Mouse (Mus musculus) kidney, embryonic 15.5 days (tissue): ENCODE data around the gene Dcps. TPM values are rescaled to one million over a fixed set of nuclear protein-coding genes. Genes with fewer than 3 reads are reported as not detected.

ENCODE experiments used
- ATAC-seq: fragments of 200-750 bp; cut with Nextera tagmentation; replicated peaks from 2 replicates; pipeline ENCODE4 v1.8.0; 2017; ENCODE audit warnings: moderate TSS enrichment; ENCODE audit not compliant: low FRiP score
- H3K27ac ChIP-seq: fragments of 300-500 bp; sonication (generic); 2 replicates; pipeline ENCODE4 v1.5.1; 2015; ENCODE audit warnings: mild to moderate bottlenecking, inconsistent platforms
- H3K27me3 ChIP-seq: fragments of 300-500 bp; sonication (generic); 2 replicates; pipeline ENCODE4 v1.6.1; 2015; ENCODE audit warnings: inconsistent platforms
- H3K36me3 ChIP-seq: fragments of 300-500 bp; sonication (generic); 2 replicates; pipeline ENCODE4 v1.6.1; 2015; ENCODE audit warnings: inconsistent platforms
- H3K4me1 ChIP-seq: fragments of 300-500 bp; sonication (generic); 2 replicates; pipeline ENCODE4 v1.6.1; 2015; ENCODE audit warnings: inconsistent platforms
- H3K4me2 ChIP-seq: fragments of 300-500 bp; sonication (generic); 2 replicates; pipeline ENCODE4 v1.6.1; 2015; ENCODE audit warnings: moderate library complexity, mild to moderate bottlenecking, inconsistent platforms
- H3K4me3 ChIP-seq: fragments of 300-500 bp; sonication (generic); replicated peaks from 2 replicates; pipeline ENCODE4 v1.5.1; 2015; ENCODE audit warnings: mild to moderate bottlenecking, inconsistent platforms
- H3K9ac ChIP-seq: fragments of 300-500 bp; sonication (generic); 2 replicates; pipeline ENCODE4 v1.6.1; 2015; ENCODE audit warnings: mild to moderate bottlenecking, inconsistent platforms
- H3K9me3 ChIP-seq: fragments of 300-500 bp; sonication (generic); replicated peaks from 2 replicates; pipeline ENCODE4 v1.6.1; 2016; ENCODE audit warnings: inconsistent platforms
- WGBS: fragments of 180-500 bp; shearing (Covaris S2); methylation state at CpG from one replicate; pipeline ENCODE4 v1.1.7; 2015; ENCODE audit warnings: mixed read lengths; 5-methylcytosine and 5-hydroxymethylcytosine counted together
- polyA plus RNA-seq: library from polyadenylated mRNA; unstranded; fragments of >200 nt; fragmentation: Nextera tagmentation; extraction: Ambion mirVana; gene quantifications from 2 replicates; pipeline ENCODE4 v1.2.1, GENCODE M21; 2015

Gene Dcps
- polyA plus RNA-seq, 1 experiment from 2014 or later = 95.4 TPM

- WGBS = 85% methylated on average over 1 of the region's 1 CpGs
- no peaks in the 10 kb centered on the region for H3K36me3 ChIP-seq
- H3K4me3 ChIP-seq = no peak overlapping the region
- no peaks in the 10 kb centered on the region for H3K4me1 ChIP-seq
- no peaks in the 10 kb centered on the region for H3K9me3 ChIP-seq
- no peak overlapping the region for H3K9ac ChIP-seq
- no peak overlapping the region for H3K27ac ChIP-seq
- no peak for ATAC-seq
- H3K4me2 ChIP-seq = no peak overlapping the region
- H3K27me3 ChIP-seq = no peaks in the 10 kb centered on the region
These were observed 80.1 kb downstream of the Dcps start for GRCm38 (mm10) chr9:35095726-35096125.

GRCm38 (mm10) chr9:35093350-35093749, 82.5 kb downstream of the Dcps start:
- H3K27ac ChIP-seq = no peak overlapping the region
- no peaks in the 10 kb centered on the region for H3K4me1 ChIP-seq
- H3K27me3 ChIP-seq = no peaks in the 10 kb centered on the region
- ATAC-seq = no peak
- no peak overlapping the region for H3K9ac ChIP-seq
- WGBS = 93% methylated on average over 3 of the region's 3 CpGs
- no peaks in the 10 kb centered on the region for H3K36me3 ChIP-seq
- H3K9me3 ChIP-seq = no peaks in the 10 kb centered on the region
- no peak overlapping the region for H3K4me3 ChIP-seq
- no peak overlapping the region for H3K4me2 ChIP-seq

GRCm38 (mm10) chr9:35092904-35093303, 83.0 kb downstream of the Dcps start:
- 87% methylated on average over 2 of the region's 2 CpGs for WGBS
- Histone ChIP-seq H3K27ac (no peak overlapping the region), H3K4me1 (no peaks in the 10 kb centered on the region), H3K9me3 (no peaks in the 10 kb centered on the region), H3K4me2 (no peak overlapping the region), H3K9ac (no peak overlapping the region), H3K27me3 (no peaks in the 10 kb centered on the region), H3K4me3 (no peak overlapping the region), H3K36me3 (no peaks in the 10 kb centered on the region)
- no peak for ATAC-seq

Other genes with a start within 250 kb of the Dcps start
- gene St3gal4, start 56.8 kb downstream of the Dcps start, polyA plus RNA-seq = 17.4 and 17.8 TPM in 2 replicates
- gene Srpr, start 24.1 kb upstream of the Dcps start, polyA plus RNA-seq = 117 and 123 TPM in 2 replicates
- gene Tirap, start 24.2 kb upstream of the Dcps start, polyA plus RNA-seq = 11.9 and 12.1 TPM in 2 replicates
- gene Foxred1, start 35.0 kb upstream of the Dcps start, polyA plus RNA-seq = 47.3 and 50.7 TPM in 2 replicates
- 37.6 and 41.2 TPM in 2 replicates for gene Fam118b, start 91.7 kb upstream of the Dcps start, polyA plus RNA-seq
- gene Rpusd4, start 91.8 kb upstream of the Dcps start, polyA plus RNA-seq = 28.9 and 31.5 TPM in 2 replicates
- gene Cdon, start 245.1 kb upstream of the Dcps start, polyA plus RNA-seq = 4.0 and 4.2 TPM in 2 replicates